Mouse (Mus musculus) CD4-positive helper T cell, adult 2 months (primary cell): ENCODE measurements around the gene 1700023F06Rik.

Experiments used
- DNase-seq: peaks from one replicate; pipeline ENCODE4 v3.0.0-alpha.2; 2012; ENCODE audit warnings: low read depth, missing footprints, low spot score

1700023F06Rik gene

DNA sequence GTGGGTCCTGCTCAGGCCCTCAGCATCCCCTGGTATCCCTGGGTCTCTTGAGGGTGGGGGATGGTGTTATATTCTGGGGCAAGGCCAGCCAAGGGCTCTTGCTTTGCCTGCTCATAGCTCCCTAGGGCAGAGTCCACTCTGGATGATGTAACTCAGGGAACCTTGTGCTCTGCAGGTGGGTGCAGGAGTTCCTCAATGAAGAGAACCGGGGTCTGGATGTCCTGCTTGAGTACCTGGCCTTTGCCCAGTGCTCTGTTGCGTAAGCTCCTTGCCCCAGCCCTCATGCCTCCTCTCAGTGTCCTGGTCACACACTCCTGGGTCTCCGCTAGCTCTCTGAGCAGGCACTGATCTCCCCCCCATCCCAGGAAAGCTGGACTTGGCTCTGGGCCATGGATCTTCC is 26.4 kb downstream of the 1700023F06Rik start:
- DNase-seq = no peak

DNA sequence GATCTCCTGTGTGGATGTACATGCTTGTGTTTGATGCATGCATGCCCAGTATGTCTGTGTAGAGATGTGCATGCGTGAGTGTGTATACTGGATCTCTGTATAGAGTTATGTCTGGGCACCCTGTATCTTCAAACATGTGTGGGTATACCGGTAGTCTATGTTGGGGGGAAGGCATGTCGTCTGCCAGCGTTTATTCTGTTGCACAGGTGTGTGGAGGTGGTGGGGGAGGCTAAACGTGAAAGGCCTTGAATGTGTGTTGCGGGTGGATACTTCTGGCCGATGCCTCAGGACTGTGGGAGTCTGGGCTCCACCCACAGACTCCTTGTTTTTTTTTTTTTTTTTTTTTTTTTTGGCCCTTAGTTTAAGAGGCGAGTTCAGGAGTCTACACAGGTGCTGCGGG is 27.0 kb downstream of the 1700023F06Rik start:
- DNase-seq = no peak

DNA sequence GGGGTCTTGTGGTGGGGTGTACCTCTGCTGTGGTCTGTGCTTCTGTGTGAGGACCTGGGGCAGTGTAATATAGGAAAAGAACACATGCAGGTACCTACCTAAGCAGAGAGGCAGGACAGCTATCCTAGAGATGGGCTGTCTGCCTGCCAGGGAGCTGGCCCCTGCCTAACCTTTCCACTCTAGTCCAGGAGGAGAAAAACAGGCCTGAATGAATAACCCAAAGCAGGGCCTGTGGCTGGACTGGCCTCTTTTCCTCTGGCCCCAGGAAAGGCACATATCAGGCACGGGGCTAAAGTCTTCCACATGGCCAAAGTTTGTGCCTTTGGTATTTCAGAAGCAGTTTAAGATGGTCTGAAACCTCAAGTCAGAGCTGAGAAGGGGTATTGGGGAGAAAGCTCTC is 27.9 kb downstream of the 1700023F06Rik start:
- no peak for DNase-seq

DNA sequence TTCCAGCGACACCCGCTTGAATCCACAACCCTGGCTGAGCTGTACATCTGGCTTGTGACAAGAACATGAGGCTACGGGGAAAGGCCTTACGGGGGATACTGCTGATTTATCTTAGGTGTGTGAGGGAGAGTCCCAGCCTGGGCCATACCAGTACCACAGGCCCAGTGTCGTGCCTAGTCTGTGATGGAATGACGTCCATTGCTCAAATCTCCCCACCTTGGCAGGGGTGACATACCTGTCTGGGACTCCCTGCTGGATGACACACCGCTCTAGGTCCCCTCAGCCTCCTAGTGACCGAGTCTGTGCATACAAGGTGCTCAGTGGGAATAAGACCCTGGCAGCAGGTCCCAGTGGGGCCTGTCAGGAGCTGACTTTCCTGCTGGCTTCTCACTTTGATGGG is 29.6 kb downstream of the 1700023F06Rik start:
- DNase-seq = no peak

DNA sequence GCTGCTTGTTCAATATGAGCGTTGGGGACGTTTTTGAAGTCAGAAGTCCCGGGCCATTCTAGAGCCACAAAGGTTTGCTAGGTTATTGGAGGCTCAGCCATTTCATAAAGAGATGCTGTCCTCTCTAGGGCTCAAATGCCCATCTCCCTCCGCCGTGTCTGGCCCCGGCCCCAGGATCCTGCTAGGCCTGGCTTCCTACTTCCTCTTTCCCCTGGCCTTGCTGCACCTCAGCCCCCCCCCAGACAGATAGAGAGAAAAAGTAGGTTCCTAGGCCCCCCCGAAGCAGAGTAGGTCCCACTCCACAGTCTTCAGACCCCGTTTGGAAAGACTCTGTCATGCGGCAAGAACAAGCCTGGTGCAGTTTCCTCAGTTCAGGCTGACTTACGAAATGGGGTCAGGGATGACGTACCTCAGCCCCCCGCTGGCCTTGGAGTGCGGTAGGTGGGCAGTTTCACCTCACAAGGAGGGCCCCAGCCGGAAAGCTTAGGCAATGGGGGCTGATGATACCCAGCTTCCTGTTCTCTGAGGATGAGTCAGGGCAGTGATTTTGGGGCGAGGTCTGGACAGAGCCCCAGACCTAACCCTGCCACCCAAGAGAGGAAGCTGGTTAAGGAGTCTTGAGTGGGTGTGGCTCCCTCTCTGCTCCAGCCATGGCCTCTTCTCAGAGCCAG is 30.4 kb downstream of the 1700023F06Rik start:
- DNase-seq = peak; percentile 67

DNA sequence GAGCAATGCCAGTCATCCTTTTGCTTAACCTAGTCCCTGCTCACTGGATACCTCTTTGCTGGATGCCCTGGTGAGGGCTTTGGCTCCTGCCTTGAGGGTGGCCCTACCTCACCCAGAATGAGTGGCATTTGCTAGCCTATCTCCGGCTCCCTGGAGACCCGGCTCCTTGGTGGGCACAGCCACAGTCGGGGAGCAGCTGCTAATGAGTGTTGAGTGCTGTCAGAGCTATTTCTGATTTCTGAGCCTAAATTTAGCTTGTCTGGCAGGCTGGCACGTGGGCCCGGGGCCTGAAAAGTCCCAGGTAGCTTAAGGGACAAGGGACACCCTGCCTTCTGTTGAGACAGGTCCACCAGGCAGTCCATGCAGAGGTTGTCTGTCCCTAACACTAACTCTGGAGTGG is 31.1 kb downstream of the 1700023F06Rik start:
- DNase-seq = no peak

DNA sequence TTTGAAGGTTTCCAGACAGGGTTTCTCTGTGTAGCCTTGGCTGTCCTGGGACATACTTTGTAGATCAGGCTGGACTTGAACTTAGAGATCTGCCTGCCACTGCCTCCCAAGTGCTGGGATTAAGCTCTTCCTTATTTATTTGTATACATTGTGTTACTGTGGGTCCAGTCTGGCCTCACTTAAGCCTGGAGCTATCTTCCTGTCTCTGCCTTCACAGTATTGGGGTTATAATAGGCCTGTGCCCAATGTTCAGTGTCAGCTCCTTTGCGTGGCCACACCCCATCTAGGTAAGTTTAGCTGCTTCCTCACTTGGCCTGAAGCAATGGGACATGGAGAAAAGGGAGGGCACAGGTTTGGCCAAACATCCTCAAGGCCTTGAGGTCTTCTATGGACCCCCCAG is 31.8 kb downstream of the 1700023F06Rik start:
- no peak for DNase-seq

DNA sequence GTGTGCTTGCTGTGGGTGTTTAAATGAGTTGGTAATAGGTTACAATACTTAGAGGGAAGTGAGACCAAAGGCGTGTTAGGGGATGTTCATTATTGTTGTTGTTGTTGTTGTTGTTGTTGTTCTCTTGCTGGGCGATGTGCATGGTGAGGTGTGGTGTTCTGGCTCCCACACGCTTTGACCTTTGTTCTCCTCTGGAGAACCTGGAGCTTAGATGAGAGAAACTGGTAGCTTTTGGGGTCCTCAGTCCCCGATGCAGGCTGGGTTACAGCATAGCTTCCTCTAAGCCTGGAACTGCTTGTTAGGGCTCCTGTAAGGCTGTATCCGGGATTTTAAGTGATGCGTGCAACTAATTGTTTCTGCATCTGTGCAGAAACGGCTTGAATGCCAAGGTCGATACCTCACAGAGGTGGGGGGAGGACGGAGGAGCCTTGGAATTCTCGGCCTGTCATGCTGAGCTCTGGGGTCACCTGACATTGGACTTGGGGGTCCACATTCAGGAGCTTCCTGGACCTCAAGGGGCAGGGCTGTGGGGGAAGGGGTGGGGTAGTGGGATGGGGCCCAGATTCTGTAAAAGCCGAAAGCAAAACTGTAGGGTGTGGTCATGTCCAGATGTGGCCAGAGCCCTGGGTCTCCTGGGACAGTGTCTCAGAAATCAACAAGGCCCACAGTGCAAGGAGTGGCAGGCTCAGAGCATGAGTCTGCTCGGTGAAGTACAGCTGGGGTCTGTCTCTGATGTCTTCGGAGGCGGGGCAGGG is 32.5 kb downstream of the 1700023F06Rik start:
- peak; percentile 43 for DNase-seq

DNA sequence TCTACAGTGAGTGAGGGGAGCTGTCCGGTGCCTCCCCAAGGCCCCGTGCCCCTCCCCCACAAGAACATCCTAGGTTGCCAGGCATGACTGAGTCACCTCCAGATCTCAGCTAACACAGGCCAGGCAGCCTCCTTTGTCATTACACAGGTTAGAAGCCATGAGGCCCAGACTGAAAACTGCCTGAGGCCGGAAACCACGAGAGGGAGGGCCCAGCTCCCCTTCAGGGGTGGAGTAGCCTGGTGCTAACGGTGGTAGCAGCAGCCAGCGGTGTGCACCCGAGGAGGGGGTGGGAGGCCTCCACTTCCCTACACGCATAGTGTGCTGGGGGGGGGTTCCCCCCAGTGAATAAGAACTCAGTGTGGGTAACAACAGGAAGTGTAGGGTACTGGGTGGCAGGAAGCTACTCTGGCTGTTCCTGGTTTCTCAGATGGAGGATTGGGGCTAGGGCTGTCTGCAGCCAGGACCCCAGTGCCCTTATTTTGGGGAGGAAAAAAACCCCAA is 33.4 kb downstream of the 1700023F06Rik start:
- peak; percentile 98 for DNase-seq

DNA sequence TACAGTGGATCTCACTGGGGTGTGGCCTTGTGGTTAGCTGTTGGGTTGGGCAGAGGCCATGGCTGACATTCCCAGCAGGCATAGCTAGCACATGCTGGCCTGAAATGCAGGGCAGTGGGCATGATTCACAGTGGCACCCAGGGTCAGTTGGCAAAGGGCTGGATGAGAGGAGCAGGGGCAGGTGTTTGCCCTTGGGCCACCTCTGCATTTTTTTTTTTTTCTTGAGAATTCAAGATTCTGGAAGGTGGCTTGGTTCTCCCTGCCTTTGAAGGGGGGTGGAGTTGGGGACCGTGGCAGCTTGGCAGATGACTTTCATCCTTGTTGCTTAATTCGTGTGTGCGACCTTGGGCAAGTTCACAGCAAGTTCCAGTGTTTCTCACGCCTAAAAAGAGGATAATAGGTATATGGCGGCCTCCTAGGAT is 33.9 kb downstream of the 1700023F06Rik start:
- DNase-seq = peak; percentile 49

DNA sequence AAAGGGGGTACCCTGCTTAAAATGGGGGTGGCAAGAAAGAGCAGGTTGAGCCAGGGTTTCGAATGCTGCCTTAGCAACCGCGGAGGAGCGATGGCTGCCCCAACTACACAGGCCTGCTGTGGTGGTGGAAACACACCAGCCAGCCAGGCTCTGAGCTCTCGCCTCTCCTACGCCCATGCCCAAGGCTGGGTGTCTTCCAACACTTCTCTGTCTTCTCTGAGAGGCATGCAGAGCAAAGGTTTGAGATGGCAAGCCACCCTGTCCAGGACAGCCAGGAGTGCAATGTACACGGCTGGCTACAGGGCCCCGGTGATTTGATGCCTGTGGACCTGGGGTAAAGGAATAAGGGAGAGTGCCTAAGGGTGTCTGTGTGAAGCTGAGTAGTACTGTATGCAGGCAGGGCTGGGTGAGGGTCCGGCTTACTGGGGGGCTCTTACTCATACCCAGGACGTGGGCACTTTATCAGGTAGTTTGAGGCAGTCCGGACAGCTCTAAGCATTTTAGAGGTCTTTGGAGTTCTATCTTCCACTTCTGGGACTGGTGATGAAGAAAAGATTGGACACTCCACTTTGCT is 34.5 kb downstream of the 1700023F06Rik start:
- DNase-seq = peak; percentile 52

DNA sequence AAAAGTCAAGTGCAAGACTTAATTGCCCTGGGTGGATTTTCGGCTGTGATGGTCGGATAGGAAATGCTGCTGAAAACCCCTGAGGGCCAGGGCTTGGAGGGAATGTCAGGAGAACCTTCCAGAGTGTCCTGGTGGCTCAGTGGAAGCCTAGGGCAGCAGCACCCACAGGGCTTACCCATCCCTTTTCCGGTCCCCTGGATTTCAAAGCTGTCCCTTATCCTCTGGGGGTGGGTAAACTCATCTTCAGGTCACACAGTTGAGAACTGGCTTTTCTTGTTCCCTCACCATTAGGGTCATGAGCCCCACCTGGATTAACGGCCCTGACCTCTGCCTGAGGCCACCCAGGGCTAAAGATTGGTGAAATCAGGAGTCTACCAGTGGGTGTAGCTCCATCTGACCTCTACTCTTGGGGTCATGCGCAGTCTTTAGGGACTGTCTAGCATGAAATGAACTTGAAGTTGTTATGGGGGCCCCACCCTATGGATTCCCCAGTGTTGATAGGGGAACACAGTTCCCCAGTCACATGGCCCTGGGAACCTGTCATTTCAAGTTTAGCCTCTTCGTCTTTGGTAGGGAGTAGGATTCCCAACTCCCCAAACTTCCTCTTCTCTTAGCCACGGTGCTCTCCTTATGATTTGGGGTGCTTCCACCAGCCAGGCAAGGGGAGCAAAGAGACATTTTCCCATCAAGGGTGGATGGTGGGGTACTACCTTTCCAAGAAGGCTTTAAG is 35.2 kb downstream of the 1700023F06Rik start:
- no peak for DNase-seq

DNA sequence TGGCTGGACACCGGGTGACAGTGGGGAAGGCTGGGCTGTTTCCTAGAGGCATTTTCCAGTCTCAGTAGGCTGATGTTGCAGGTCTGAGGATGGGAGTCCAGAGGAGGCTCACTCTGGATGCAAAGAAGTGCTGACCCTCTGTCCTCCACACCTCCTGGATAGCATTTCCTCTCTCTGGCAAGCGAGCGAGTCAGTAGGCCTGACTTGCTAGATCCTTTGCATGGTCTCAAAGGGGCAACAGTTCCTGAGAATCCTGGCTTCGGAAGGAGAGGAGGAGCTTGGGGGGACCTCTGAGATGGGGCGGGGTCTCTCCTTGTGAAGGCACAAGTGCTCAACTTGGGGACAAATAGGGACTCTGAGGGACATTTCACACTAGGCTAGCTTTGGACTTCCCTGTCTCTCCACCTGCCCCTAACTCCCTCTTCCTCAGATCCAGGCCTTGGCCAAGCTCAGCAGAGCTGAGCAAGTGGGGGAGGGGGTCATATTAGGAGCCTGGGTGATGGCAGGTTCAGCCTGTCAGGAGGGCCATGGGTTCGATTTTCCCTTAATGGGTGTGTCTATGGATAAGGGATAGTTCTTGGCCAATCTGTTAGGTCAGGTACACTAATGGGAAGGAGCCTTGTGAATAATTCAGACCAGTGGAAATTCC is 35.8 kb downstream of the 1700023F06Rik start:
- DNase-seq = no peak

DNA sequence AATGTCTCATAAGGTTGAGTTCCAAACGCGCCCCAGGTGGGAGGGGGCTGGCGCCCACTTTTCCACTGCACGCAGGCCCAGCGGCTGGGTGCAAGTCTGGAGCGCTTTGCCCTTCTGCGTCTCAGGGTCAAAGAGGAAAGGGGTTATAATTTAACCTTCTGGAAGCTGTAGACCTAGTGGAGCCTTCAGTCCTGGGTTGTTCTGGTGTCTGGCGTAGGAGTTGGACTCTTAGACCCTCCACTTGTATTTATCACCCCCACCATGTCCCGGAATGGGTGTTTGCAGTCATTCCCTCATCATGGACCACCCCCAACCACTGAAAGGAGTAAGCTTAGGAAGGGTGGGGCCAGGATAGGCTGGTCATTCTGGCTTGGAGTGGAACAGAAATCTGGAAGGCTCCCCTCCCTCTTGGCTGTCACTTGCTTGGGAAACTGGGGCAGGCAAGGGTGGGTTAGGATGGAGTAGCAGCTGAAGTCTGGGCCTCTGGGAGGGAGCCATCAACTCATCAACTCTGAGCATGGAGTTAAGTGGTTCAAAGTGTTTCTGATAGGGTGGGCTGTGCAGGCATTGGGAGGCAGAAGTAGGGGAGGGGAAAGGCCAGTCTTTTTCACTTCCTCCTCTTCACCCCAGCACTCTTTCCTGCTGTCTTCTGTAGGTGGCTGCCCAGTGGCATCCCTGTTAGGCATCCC is 36.5 kb downstream of the 1700023F06Rik start:
- DNase-seq = peak; percentile 28

DNA sequence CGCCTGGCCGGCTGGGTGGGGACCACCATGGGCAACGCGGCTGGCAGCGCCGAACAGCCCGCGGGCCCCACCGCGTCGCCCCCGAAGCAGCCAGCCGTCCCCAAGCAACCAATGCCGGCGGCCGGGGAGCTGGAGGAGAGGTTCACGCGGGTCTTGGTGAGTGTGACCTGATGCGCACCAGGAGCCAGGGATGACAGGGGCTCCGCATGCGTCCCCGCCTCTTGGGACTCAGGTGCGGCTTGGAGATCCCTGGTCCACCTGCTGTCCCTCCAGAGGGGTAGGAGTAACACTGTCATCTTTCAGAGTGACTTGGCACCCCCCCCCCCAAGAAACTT is 37.1 kb downstream of the 1700023F06Rik start:
- DNase-seq = no peak

DNA sequence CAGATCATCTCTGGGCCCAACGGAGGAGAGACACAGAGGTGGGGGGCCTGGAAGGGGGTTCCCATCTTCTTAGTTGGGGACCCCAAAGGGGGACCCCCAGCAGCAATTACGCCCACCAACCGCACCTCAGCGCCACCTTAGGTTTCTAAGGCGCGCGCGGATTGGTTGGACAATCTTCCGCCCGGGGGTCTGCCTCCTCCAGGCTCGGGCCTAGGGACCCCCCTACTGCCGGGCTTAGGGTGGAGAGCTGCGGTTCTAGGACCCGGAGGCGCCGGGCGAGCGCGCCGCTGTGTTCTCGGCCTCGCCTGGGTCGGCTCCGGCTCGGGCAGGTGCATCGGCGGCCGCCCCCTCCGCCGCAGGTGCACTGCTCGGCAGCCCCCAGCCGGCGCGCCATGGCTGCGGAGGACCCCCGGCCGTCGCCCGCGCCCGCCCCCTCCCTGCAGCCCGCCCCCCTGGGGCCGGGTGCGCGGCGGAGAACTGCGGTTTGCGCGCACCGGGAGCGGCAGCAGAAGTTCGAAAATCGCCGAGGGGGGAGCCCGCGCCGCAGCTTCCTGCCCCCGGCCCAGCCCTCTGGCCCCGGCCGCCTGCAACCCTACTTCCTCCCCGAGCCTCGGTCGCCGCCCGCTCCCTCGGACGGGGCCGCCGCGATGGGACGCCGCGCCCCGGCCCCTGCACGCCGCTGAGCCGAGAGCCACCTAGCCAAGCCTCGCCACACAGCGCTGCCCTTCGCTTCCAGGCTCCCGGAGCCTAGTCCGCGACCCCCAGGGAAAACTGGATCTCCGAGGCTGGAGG is 37.7 kb downstream of the 1700023F06Rik start, which contains the start of gene Fmnl1:
Gene Fmnl1 (plus strand): TSS at position 614 of the 792 bp plus-strand sequence.
- DNase-seq = peak; percentile 76

DNA sequence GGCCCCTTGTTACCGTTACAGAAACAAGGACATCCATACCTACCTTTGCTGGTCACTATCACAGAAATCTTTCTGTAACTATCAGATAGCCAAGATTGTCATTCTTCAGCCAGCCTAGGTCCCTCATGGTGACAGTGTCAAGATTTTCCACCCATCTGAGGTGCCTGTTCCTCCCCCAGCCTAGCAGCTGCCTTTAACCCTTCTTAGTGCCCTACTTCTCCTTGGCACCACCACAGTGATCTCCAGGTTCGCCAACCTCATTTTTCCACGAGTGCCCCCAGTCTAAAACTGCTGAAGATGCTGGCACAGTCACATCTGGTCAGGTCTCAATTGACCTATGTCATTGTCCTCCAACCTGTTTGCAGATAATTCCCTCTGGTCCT is 38.3 kb downstream of the 1700023F06Rik start:
- peak; percentile 46 for DNase-seq

DNA sequence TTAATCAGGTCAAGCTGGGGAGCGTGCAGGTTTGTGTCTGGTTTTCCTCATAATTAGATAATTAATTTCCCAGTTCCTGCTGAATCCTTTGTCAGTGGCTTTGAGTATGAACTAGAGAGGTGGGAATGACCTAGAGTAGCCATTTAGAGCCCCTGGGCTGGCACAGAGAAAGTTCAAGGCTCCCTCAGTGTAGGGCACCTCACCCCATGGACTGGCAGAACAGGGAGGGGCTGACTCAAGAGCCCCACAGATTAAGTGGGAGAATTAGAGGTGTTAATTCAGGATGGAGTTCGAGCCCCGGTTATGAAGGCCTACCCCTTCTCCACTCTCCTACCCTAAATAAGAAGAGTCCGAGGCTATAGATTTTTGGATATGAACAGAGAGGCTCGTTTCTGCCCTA is 38.7 kb downstream of the 1700023F06Rik start:
- no peak for DNase-seq

DNA sequence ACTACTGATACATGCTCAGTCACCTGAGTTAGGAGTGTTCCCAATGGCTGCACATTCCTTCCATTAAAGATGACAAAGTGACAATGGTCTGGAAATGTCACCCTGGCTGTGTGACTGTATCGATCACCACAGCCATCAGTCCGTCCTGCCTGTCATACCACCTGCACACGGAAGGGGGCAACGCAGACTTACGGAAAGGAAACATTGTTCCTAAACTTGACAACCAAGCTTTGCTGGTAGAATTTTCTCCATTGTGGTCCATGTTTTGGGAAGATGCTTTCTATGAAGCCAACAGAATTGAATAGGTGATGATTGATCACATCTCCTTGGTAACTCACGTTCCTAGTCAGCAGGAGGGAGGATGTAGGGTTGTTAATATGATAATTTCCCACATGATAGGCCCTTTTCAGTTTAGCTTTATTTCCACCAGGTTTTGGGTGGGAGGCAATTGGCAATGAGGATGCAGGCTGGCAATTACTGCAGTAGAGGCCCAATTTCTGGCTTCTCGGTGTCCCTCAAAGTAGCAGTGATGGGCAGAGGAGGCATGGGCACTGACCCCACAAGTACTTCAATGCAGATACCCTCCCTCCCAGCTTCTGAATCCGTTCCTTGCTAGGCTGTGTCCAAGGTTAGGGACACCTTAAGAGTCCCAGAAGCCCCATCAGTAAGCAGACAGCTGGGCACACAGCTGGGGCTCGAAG is 39.5 kb downstream of the 1700023F06Rik start:
- DNase-seq = peak; percentile 82
